Mouse (Mus musculus): ENCODE measurements around the gene Arid2. TPM values are rescaled to one million over a fixed set of nuclear protein-coding genes. Genes with fewer than 3 reads are reported as not detected.

Gene Arid2
- polyA plus RNA-seq (2015; fragmentation: Nextera tagmentation; extraction: Ambion mirVana), result 11.5 and 12.4 TPM in 2 replicates

GRCm38 (mm10) chr15:96287369-96287975 lies at the start of gene Arid2:
TSS of gene Arid2 (plus strand) at chr15:96287518.

Small RNAs within 50 kb of the gene (microRNA-seq; reads per million reads assigned to microRNA genes)
- not detected for gene Gm25397

Other genes with a start within 250 kb of the Arid2 start
- gene Scaf11, start 173.3 kb downstream of the Arid2 start, polyA plus RNA-seq (2015; fragmentation: Nextera tagmentation; extraction: Ambion mirVana), result 40.6 and 44.7 TPM in 2 replicates